Mouse (Mus musculus): ENCODE results near the gene Cdh13.

Gene Cdh13

DNA sequence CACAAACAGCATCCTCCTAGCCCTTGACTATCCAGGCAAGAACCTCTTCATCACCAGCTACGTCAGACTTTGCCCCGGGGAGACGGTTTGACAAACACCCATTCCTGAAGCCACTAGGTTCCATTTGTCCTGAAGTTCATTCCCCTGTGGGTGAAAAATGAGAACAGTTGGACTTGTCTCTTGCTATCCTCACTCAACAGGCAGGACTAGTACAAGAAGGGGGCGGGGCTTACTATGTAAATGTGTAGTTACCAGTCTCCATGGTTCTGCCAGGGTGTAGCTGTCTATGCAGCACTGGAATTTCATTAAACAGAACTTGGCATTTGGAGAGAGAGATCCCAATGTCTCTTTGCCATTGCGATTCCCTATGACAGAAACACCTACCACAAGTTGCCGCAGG lies 544.2 kb downstream of the Cdh13 start:
- no peak for DNase-seq

DNA sequence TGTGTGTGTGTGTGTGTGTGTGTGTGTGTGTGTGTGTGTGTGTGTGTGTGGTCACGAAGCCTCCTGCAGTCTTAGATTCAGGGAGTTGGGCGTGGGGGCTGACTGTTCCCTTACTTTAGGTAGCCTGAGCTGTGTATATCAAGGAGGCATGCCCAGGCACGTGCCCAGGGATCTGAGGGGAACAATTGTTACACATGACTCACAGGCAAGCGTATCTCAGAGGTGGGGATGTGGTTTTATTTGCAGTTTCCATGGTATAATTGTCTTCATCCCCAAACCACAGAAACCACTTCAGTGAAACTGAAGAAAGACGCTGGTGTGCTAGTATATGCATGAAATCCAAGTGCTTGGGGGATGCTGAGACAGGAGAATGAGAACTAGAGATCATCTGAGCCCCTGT lies 546.8 kb downstream of the Cdh13 start:
- no peak for DNase-seq

DNA sequence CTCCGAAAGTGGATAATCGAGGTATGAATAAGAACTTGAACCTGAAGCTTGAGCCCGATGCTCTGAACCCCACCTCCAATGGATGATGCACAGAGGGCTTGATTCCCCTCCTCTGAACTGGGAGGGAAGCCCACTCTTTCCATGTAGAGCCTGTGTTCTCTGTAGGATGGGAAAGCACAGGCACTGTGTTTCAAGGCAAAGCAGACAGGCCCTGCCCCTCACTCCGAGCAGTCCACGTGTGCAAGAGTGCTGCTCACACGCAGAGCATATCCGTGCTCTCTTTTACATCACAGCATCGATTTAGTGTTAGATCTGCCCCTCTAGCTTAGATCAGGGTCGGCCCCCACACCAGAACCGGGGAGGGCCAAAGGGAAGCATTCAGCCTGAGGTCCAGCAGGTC lies 547.5 kb downstream of the Cdh13 start:
- no peak for DNase-seq

DNA sequence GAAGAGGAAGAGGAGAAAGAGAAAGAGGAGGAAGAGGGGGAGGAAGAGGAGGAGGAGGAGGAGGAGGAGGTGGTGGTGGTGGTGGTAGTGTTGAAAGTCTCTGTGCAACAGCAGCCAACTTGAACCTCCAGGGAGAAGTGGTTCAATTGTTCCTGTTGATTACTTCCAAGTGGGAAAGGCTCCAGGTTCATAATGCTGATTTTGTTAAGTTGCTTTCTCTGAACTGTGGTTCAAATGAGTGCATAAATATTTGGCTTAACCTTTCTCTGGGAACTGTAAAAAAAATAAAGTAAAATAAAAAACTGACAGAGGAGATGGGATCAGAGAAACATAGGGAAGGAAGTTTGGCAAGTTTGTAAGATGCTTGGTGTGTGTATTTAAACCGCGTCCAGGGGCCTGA lies 555.3 kb downstream of the Cdh13 start:
- no peak for DNase-seq

DNA sequence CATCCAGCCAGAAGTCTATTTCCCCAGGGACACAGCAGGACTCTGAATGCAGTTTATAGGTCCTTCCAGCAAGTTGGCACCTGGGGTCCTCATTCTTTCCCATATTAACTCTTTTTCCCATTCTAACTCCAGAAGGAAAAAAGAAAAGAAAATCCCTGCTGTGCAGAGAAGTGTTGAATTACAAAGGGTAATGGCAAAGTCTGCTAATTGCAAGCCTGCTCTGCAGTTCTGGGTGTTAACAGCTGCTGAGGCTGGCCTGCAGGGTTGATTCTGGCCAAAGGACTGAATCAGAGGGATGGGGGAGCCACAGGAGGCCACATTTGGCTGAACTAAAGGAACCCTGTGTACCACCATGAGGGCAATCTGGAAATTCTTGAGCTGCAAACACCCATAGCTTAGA lies 562.2 kb downstream of the Cdh13 start:
- no peak for DNase-seq

DNA sequence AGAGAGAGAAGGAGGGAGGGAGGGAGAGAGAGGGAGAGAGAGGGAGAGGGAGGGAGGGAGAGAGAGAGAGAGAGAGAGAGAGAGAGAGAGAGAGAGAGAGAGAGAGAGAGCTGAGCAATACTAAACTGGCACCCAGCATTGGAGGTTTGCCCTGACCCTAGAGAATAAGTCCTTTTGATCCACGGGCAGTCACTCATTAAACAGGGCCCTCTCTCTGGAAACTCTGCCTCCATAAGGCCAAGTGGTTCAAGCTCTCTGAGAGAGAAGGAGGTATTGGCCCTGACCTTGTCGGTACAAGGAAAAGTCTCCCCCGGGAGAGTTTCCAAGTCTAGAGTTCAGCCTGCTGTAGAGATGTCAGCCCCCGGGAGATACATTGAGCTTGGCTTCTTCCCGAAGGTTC lies 564.5 kb downstream of the Cdh13 start:
- no peak for DNase-seq

DNA sequence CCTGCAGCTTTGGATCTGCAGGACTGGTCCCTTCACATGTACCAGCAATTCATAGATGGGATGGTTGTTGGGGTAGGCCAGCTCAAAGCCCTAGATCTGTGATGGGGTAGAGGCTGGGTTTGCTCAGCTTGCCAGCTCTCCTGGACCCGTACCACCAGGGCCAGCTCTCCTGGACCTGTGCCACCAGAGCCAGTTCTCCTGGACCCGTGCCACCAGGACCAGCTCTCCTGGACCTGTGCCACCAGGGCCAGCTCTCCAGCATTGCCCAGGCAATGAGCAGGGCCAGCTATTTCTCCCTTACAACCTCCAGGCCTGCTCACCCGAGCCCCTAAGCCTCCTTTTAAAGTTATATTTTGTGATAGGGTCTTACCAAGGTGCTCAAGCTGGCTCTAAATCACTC lies 566.0 kb downstream of the Cdh13 start:
- peak; percentile 86 for DNase-seq

DNA sequence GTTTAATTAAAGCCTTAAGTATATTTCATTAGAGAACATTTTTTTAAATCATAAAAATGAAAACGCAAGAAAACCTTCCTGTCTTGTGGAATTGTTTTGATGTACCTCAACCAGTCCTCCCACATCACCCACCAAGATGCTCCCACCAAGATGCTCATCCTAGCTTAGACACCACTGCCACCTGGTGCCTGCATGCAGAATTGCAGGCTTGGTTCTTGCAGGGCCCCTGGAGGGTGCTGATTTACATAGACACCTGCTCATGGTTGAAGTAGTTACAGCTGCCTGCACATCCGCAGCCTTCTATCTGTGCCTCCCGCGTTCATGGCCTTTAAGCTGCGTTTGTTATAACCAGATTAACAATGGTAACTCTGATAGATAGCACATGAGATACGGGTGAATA lies 566.8 kb downstream of the Cdh13 start:
- DNase-seq, result peak; percentile 94

DNA sequence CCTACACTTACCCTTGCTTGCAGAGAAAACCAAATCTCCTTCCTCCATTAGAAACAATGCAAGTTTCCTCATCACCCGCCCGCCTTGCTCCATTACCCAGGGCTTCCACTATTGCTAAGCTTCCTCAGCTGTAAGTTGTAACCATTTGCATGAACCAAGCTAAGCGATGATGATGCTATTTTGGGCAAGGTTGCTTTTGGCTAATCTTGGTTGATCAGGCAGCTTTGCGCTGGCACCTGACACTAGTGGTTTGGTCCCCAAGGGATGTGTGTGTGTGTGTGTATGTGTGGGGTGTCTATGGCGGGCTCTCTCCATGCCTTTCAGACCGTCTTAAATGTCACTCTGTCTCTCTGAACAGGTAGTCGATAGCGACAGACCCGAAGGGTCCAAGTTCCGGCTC lies 567.8 kb downstream of the Cdh13 start:
- peak; percentile 86 for DNase-seq

DNA sequence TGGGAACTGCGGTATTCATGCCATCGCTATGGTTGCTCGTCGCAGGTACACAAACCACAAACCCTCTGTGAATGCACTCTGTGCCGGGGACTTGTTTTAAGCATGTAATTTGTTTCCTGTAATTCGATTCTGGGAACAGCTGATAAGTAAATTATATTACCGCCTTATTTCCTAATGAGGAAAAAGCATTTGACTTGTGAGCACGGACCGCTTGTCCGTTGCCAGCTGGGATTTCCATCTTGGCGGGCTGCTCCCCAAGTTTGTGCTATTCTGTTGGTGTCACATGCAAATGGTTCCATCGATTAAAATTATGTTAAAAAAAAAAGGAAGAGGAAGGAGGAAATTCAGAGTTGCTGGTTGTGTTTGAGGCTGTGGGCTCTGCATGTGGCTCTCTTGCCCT lies 569.3 kb downstream of the Cdh13 start:
- peak; percentile 97 for DNase-seq

DNA sequence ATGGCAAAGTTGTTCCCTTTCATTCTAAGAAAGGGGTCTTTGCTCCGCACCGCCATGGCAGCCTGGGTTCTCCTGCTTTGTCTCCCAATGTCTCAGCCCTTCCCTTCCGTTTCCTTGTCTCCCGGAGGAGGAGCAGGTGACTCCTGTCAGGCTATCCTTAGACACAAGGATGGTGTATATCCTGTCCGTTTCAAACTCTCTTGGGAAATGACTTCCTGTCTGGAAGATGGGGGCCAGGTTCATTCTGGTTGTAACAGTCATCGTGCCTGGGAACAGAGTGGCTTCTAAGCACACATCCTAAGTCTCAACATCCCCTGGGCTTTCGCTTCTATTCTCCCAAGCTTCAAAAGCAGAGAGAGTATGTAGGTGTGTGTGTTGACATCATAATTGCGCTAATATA lies 571.1 kb downstream of the Cdh13 start:
- peak; percentile 96 for DNase-seq

DNA sequence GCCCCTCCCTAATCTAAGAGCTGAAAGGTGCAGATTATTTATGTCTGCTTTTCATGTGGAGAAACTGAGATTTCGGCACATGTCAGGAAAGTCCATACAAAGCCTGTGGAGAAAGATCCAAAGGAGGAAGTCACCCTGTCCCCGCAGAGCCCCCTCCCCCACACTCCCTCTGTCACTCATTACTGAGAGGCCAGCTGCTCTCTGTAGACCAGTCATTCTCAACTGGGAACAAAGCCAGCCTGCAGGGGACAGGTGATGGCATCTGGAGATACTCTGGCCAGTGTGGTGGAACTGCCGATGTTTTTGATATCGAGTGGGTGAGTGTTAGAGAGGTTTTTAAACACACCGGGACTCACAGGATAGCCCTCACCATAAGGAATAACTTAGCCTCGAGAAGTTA lies 582.8 kb downstream of the Cdh13 start:
- DNase-seq, result no peak

DNA sequence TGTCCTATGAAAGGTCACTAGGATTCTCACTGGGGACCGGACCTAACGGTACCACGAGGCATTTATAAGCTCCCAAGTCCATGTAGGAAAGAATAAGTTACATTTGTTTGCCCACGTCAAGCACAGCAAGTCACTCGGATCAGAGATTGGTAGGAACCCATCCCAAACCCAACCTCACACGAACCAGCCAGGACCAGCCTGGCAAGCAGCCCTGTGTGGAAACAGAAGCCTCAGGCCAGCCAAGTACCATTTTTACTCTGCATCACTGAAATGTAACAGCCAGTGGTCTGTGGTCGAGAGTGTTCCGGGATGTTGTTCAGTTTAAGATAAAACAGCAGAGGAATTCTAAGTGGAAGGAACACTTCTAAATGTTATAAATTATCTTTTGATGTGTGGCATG lies 587.2 kb downstream of the Cdh13 start:
- no peak for DNase-seq

DNA sequence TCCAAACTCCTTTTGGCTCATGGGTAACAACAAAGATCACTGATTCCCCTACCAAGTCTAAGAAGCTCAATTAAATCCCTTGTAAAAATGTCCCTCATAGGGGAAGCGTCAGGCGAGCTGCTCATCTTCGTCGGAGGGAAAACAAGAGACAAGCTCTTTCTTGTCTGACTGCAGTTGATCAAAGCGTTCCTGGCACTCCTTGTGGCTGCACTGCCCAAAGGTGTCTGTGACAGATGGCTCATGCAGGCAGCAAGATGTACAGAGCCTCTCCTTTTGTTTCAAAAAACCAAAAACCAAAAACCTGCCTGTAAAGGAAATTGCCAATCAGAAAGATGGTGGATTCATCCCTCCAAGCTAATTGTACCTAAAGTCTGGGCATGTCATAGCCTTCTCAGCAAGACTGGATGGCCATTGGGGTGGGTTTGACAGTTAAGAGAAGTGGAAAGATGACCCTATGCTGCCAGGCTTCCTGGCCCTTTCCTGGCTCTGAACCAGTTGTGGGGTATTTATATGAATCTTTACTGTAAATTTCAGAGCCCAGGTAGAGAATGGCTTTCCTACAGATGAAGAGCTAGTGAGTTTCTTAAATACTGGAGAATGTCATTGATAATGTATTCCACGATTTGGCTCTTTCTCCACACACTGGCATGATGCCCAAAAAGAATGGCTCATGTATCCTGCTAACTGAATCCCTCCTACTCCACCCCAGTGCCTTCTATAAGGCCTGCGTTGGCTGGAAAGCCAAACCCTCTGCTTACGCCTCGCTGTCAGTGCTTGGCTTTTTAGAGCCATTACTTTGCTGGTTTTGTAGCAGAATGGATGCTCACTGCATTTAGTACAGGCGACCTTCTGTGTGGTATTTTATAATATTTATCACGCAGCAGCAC lies 596.6 kb downstream of the Cdh13 start:
- DNase-seq, result no peak

DNA sequence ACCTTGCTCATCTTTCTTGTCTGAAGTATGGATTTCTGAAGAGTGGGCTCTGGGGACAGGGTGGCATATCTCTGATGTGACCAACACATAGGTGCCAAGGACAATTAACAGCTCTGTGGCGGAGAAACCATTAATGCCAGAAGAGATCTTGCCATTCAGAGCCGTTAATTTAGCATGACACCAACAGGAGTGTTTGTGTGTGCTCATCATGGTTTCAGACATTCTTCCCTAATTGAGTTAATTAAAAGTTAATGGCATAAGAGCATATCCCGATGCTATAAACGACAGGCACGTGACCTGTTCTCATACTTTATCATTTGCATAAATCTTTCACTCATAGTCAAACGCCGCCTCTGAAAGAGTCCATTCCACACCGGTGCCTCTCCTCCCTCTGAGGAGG lies 600.8 kb downstream of the Cdh13 start:
- no peak for DNase-seq

DNA sequence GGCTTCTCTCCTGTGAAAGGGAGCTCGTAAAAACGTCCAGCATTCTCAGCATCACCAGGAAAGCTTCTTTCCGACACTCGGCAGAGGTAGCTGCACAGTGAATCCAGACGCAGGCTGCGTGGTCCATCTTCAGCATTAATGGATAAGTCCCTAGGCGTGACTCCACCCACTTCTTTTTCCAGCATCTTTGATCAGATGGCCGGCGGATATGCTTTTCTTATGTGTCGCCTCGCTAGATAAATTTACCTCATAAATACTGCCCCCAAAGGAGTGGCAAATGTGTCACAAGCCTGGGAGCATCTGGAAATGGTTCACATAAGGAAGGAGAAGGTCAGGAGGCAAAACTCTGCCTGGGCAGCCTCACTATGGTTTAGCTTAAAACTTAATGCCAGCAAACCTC lies 601.5 kb downstream of the Cdh13 start:
- DNase-seq, result no peak

DNA sequence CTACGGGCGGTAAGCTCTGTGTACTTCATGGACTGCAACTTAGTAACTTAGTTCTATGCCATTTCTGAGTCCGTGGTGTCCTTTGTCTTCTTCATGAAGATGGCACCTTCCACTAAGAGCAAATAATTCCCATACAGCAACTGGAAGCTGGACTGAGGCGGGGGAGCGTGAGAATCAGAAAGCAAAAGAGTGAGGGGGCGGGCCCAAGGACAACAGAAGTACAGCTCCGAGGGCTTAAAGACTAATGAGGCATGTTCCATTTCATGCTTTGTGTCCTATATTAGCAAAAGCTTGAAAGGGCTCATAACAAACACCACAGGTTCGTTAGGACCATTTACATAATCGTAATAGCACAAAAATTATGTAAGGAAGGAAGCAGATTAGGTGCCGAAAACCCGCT lies 618.9 kb downstream of the Cdh13 start:
- DNase-seq, result no peak

DNA sequence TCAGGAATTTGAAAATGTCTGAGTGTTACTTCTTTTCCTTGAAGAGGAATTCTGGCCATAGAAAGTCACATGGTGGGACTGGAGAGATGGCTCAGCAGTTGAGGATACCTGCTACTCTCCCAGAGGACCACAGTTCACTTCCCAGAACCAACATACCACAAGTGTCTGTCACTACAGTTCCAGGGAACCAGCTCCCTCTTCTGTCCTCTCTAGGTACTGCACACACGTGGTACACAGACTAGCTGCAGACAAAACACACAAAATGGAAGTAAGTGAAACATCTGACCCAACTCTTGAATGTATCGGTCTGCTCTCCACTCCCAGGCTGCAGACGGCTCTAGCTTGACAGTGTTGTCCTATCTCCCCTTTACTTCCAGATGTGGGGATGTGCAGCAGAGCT lies 633.0 kb downstream of the Cdh13 start:
- DNase-seq, result no peak

DNA sequence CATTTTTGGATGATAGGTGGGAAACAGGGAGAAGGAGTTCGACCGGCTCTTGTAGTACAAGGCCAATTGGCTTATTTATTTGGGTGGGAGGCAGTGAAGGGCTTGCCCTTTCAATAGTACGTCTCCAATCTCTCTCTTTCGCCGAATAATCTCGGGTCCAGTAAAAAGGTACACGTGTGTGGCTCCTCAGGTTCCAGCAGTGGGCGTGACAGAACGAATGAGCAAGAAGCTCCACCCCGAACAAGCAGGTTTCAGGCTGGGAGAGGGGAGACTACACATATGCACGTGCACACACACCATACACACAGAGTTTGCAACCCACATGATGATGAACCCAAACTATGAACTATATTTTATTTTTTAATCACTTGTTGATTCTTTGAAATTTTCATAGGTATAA lies 653.9 kb downstream of the Cdh13 start:
- DNase-seq, result peak; percentile 41

DNA sequence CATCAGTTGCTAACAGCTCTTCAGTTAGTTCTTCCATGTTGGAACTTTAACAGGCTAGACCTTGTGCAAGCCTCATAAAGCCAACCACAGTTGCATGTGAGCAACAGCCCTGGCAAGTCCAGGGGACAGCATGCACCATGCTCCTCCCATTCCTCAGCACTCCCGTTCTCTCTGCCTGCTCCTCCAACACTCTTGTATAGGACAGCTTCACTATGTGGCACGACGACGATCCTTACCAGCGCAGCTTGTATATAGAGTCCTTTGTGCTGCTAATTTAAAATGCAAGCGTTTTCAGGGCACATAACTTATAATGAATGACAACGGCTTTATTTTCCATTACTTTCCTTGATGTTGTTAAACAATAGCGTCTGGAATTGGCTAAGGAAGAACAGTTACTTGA lies 654.5 kb downstream of the Cdh13 start:
- DNase-seq, result peak; percentile 25

DNA sequence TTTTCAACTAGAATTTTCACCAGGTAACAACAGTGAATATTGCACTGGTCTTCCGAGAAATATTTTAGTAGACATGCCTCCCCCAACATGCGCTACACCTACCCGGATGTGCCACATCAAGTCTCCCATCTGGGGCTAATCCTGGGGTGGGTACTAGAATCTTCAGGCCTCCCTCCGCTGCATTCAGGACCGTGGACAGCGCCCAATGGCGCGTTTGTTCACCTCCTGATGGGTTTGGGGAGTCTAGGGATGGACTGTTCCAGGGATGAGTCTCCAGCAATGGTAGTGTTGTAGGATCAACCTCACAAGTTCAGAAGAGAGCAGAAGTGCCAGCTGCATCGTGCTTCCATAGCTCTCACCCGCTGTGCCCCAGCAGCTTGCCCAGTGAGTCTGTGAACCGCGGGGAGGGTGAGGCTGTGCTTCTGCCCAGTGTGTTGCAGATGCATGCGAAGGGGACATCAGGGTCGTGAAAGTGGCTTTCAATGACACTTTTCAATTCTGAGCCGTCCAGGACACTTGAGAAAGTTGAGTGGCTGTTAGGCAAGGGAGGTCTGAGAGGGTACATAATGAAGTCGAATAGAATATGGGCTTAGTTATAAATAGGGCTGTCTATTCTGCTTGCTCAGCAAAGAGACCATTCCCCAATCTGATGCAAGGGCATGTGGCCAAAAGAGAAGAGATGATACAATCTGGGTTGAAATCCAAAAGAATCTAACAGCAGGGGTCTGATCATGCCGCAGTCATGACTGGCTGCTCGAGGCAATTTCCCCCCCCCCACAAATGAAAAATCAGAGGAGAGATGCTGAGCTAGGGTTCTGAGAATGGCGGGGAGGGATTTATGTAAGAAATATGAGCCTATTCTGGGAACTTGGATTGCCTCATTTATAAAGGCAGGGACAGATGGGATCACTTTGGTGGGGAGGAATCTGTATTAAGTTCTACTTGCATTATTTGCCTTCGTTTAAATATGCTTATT lies 668.5 kb downstream of the Cdh13 start:
- DNase-seq, result no peak

DNA sequence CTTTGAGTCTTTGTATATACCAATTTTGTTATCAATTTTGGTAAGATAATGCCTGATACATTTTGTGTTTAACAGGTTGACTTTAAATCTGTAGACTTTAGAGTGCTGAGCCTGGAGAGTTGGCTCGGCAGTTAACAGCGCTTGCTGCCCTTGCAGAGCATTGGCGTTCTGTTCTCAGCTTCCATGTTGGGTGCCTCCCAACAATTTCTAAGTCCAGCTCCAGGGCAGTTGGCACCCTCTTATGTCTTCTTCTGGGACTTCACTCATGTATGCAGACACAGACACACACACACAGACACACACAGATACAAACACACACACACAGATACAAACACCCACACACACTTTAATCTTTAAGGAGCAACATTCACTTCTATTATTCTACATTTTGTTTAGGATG lies 672.6 kb downstream of the Cdh13 start:
- no peak for DNase-seq

DNA sequence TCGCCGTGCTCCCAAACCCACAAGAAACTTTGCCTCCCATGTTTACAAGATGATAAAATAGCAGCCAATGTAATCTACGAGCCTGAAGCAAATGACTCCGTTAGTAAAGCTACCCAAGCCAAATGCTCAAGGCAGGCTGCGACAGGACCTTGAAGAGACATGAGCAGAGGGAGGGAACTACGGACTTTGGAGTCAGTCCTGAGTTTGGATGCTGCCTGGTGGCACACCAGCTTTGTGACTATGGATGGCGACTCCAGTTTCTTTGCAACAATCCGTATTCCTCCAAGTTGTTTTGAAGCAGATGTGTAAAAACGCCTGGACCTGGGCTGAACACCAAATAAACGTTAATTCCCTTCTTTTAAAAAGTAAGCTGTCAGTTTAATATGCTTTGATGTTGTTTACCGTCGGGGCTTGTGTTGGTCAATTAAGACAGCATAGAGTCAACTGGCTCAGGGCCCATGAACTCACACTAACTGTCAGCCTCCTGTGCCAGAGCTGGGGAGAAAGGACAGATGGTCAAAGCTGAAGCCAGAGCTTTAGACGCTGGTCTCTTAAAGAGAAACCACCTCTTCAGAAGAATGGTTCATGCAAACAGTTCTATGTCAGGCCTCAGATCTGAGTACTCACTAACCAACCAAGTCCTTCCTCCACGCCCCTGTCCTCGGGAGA lies 678.5 kb downstream of the Cdh13 start:
- DNase-seq, result no peak
